Mouse (Mus musculus) 416B (cell line): ENCODE data around the gene Tbrg4.

Source experiments
- DNase-seq: peaks from one replicate; pipeline ENCODE4 v3.0.0; 2011; ENCODE audit warnings: low read depth

The Tbrg4 gene

DNA sequence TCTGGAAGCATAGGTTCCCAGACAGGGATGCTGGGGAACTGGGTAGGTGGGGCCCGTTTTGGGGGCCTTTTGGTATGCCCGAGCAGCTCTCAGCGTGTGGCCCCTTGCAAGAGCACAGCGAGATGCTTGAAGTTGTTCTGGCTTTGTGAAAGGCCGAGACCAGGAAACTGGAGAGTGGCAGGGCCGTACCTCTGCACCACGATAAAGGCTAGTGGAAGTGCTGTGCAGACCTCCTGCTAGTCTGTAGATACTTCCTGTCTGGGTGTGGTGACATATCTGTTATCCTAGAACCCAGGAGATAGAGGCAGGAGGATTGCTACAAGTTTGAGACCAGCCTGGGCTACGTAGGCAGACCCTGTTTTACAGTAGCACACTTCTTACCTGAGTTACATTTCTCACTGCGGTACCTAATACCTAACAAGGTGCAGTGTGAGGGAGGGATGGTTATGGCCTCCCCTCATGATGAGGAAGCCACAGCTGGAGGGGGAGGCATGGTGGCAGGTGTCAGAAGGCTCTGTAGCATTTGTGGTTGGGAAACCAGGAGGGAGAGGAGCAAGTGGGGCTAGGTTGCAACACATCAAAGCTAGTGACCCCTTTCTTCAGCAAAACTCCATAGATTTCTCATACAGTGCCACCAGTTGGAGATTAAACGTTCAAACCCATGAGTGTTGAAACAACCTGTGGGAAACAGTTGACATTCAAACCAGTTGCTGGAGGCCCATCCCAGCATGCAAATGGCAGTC, 34.8 kb downstream of the Tbrg4 start:
- peak; percentile 33 for DNase-seq

DNA sequence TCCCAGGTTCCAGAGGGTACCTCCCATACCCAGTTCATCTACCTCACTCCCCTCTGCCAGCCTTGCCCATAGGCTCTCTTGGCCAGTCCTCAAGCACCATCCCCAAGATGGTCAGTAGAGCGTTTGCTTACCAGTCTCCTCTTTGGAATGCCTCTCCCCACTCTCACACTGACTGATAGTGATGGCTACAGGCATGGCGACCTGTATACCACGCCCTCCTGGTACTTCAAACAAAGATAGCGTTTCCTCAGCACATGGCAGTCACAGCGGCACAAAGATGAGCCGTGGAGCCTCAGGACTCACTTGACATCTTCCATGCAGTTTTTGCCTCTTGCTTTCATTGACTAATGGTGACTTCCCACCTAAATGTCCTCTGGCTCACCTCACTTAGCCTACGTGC, 36.0 kb downstream of the Tbrg4 start:
- DNase-seq = no peak

DNA sequence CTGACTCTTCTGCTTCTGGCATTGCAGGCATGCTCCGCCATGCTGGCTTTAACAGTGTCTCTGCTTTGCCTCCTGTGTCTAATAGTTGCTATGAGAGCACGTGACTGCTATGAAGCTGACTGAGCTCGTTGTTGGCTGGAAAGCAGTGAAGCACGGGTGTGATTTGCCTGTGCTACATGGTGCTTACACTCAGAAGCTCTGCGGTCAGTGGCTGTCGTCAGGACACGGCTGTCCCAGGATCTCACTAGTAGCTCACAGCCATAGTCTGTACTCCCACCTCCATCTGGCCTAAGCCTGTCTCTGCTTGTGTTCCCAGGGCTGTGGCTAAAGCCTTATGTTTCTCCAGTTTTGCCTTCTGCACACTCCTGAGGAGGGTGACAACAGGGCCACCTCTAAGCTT, 37.6 kb downstream of the Tbrg4 start:
- DNase-seq = no peak

DNA sequence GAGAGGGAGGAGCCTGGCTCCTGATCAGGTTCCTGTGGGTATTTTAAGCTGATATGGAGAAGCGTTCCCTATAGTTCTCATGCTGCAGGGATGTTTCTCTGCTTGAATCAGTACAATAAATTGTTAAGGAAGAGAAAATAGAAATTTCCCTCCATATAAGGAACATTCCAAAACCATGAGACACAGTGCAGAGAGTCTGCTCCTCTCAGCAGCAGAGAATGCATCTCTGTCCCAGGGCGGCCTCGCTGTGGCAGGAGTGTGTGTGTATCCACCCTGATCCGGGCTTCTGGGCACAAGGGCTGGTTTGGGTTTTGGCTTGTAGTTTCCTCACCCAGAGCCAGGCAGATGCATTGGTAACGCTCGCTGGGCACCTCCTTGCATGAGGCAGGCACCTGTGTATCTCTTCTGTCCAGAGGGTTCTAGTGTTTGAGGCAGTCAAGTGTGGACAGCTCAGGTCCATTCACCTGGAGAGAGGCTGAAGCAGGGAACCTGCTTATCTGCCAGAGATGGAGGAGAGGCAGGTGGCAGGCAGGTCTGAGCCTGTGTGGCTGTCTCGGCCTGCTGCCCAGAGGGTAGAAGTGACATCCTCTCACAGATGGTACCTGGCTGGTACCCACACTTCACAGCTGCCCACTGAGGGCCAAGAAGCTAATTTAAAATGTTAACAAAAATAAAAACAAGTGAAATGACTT, 38.5 kb downstream of the Tbrg4 start:
- no peak for DNase-seq

DNA sequence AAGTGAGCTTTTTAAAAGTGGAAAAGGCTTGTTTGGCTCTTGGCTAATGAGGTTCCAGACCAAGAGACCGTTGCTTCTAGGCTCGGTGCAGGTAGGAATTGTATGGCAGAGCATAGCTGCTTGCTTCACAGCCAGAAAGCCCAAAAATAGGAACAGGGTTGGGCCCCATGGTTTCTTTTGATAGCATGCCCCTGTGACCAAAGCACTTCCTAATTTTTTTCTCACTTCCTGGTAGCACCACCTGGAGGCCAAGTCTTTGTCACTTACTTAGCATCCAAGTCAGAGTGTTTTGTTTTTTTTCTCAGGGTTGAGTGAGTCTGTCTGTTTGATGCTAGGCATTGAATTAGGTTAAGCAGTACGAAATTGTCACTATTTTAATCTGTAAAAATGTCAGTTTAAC, 39.2 kb downstream of the Tbrg4 start:
- peak; percentile 82 for DNase-seq

DNA sequence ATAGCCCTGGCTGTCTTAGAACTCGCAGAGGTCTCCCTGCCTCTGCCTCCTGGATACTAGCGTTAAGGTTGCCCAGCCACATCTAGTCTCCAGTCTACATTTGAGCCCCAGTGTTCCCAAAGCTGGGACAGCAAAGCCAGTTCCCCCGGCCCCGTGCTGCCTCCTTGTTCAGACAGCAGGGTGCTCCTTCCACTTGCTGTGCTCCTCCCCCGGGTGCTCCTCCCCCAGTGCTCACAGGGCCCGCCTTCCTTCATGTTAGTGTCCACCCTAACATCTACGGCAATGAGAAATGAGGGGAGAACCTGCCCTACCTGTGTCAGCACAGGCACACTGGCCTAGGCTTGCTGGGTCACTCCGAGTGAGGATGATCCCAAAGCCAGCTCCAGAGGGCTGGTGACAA, 40.1 kb downstream of the Tbrg4 start:
- no peak for DNase-seq

DNA sequence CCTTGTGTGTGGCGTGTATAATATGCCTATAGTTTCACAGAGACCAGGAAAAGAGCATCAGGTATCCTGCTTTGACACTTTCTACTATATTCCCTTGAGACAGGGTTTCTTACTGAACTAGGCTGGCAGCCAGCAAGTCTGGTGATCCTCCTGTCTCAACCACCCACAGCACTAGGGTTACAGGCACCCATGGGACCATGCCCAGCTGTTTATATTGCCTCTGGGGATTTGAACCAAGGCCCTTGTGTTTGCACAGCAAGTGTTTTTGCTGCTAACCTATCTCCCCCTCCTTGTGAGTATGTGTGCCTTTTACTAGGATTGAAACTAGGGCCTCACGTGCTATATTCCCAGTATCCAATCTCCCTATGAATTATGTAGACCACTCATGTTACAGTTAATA, 44.3 kb downstream of the Tbrg4 start:
- no peak for DNase-seq

DNA sequence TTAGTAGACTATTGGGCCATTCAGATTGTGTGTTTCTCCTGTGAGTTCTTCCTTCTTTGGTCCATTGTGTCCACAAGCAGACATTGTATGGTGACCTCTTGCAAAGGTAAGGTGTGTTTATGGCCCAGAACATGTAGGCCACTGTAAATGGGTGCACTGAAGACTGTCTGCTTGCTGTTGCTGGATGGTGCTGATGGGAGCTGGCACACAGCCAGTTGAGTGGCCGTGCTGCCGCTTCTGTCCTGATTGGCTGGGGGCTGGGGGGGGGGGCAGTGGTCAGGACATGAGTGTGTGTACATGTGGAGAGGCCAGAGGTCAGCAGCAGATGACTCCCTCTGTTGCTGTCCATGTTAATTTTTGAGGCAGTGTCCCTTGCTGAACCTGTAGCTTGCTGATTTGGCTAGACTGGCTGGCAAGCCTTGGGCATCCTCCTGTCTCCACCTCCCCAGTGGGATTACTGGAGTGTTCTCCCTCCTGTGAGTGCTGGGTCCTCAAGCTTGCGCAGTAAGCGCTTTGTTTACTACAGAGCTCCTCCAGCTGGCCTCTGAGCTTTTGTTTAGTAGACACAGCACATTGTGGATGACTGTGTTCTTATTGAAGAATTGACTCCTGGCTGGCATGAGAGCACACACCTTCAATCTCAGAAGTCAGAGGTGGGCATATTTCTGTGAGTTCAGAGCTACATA, 45.7 kb downstream of the Tbrg4 start:
- no peak for DNase-seq

DNA sequence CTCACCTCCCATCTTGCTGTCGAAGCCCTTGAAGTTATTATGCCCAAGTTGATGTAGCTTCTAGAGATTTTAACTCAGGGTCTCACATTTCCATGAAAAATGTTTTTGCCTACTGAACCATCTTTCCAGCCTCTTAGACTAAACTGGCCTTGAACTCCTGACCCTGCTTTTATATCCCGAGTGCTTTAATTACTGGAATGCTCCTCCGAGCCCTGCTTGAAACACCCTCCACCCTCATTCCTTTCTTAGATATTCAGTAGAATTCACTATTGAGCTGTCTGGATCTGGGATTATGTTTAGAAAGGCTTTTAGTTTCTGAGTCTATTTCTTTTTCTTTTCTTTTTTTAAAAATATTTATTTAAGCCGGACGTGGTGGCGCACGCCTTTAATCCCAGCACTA, 46.5 kb downstream of the Tbrg4 start:
- no peak for DNase-seq

DNA sequence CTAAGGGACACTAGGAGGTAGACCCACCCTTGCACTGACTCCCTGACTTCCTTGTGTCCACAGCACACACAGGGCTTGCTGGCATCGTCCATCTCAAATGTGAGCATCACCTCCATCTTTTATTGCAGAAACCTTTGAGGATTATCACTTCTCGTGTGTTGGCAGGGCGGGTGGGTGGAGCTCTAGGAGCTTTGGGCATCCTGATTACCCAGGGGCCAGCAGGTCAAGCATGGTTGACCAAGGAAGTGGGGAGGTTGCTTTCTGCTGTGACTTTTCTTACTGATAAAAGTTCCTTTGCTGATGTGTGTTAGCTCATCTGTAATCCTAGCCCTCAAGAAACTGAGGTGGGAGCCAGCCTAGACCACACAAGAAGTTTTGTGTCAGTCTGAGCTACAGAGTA, 49.7 kb downstream of the Tbrg4 start:
- DNase-seq = no peak

DNA sequence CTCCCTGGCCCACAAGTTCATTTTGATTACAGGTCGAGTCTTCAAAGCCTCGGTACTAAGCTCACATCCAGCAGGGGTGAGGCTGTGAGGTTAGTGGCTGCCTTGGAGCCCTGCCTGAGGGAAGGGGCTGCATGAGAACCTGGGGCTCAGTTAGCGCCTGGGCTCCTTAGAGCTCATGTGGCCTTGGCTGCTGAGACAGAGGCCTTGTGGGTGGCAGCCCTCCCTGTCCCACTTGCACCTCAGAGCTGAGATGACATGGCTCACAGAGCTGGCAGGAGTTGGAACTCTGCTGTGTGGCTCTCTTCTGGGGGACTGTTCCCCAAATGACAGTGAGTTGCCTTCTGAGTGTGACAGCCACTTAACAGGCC, 56.5 kb downstream of the Tbrg4 start:
- no peak for DNase-seq

DNA sequence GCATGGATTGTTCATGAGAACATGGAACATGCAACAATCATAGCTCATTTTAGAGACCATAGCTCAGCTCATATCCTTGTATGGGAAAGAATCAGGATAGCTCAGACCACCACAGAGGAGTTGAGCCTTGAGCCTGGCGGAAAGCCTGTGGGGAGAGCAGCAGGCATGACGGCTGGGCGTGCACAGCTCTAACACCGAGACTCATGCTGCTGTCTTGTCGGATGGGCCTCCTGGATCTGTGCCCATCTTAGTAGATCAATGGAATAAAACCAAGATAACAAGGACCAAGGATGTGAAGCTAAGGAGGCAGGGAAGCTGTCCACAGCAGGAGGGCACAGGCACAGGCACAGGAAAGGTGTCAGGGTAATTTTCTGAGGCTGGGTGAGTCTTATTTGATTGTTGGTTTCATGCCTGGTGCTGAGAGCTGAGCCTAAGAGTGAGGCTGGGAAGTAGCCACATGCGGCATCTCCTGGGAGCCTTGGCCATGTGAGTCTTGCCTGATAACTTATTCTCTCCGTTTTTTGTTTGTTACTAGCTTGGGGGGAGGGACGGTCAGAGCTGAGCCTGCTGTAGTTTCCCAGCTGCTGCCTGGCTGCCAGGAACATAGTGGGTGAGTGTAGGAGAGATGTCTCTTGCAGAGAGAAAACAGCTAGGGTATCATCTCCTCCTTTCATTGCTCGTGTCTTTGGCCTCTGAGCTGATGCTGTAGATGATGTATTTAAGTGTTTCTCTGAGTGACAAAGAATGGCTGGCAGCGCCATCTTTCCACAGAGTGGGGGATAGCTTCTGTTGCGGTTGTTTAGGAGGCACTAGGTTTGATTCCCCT, 57.1 kb downstream of the Tbrg4 start:
- peak; percentile 41 for DNase-seq

DNA sequence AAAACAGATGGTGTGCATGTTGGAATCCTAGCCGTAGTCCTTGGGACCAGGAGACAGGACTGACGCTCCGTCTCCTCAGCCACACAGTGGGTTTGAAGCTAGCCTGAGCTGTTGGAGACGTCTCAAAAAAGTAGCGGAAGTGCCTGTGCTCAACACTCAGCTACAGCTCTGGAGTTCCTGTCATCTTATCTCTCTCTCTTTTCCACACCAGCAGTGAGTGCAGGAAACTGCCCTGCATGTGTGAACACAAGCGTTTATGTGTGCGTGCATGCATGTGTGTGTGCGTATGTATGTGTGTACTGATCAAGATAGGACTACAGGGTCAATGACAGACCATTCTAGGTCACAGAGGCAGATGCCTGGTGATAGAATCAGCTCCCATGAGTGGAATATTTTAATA, 57.9 kb downstream of the Tbrg4 start:
- no peak for DNase-seq

DNA sequence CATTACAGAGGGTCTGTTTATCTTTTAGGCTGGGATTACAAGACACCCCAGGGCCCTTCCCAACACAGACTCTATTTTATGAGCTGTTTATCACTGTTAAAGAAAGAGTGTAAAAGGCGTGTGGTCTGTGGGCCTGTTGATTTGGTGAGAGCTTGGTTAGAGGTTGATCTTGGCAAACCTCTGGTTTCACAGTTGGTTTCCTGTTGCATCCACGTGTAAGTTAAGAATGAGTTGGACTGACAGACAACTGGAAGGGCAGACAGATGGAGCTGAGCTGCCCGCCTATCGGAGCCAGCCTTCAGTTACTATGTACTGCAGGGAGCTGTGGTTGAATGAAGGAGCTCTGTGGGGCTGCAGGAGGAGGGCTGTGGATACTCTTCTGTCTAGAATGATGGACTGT, 59.4 kb downstream of the Tbrg4 start:
- DNase-seq = peak; percentile 62
